Mouse (Mus musculus) ES-E14 (cell line): ENCODE data around the gene 2010300C02Rik. TPM values are rescaled to one million over a fixed set of nuclear protein-coding genes. Genes with fewer than 3 reads are reported as not detected.

Source experiments
- DNase-seq: peaks from one replicate; pipeline ENCODE4 v3.0.0-alpha.2; 2013; ENCODE audit warnings: low read depth, low spot score
- H3K27ac ChIP-seq: 2 replicates; pipeline ENCODE4 v1.5.1; 2012; ENCODE audit warnings: low read depth, mild to moderate bottlenecking, low read length, moderate library complexity, mixed read lengths; ENCODE audit not compliant: poor library complexity, insufficient read depth, severe bottlenecking
- H3K36me3 ChIP-seq: 2 replicates; pipeline ENCODE4 v1.6.1; 2012; ENCODE audit warnings: mild to moderate bottlenecking, low read length, moderate library complexity, mixed read lengths; ENCODE audit not compliant: control insufficient read depth, poor library complexity, insufficient read depth, severe bottlenecking
- H3K4me1 ChIP-seq, 2 experiments: fragments of 150-350 bp in 1 of 2; sonication (generic) in 1 of 2; 2 replicates each; pipeline ENCODE4 v1.6.1; 2012; ENCODE audit warnings: low read length in 2 of 2, mild to moderate bottlenecking in 1 of 2, mixed read lengths in 1 of 2; ENCODE audit not compliant: control insufficient read depth in 2 of 2, insufficient read depth in 2 of 2, poor library complexity in 1 of 2
- H3K4me3 ChIP-seq, 2 experiments: fragments of 150-350 bp in 1 of 2; sonication (generic) in 1 of 2; 2 replicates each; pipeline ENCODE4 v1.5.1; 2012; ENCODE audit warnings: low read length in 2 of 2, low read depth in 1 of 2, mild to moderate bottlenecking in 1 of 2, mixed read lengths in 1 of 2; ENCODE audit not compliant: insufficient read depth in 1 of 2, poor library complexity in 1 of 2, severe bottlenecking in 1 of 2
- H3K9ac ChIP-seq: 2 replicates; pipeline ENCODE4 v1.6.1; 2012; ENCODE audit warnings: low read depth, mild to moderate bottlenecking, low read length, mixed read lengths; ENCODE audit not compliant: poor library complexity, insufficient read depth, severe bottlenecking
- H3K9me3 ChIP-seq: fragments of 150-350 bp; sonication (generic); 2 replicates; pipeline ENCODE4 v1.6.1; 2012; ENCODE audit warnings: low read depth, mild to moderate bottlenecking, low read length; ENCODE audit not compliant: control insufficient read depth, insufficient read depth
- CHD2 ChIP-seq: IDR thresholded peaks from 2 replicates; pipeline ENCODE4 v1.6.1; 2014; ENCODE audit warnings: mild to moderate bottlenecking, low read depth, low read length, inconsistent platforms
- HCFC1 ChIP-seq: IDR thresholded peaks from 2 replicates; pipeline ENCODE4 v1.6.1; 2012; ENCODE audit warnings: low read length, inconsistent platforms, borderline replicate concordance; ENCODE audit not compliant: insufficient read depth
- MAFK ChIP-seq: IDR thresholded peaks from 2 replicates; pipeline ENCODE4 v1.6.1; 2014; ENCODE audit warnings: mild to moderate bottlenecking, low read depth, low read length, inconsistent platforms; ENCODE audit not compliant: insufficient read depth
- ZC3H11A ChIP-seq: IDR thresholded peaks from 2 replicates; pipeline ENCODE4 v1.6.1; 2012; ENCODE audit warnings: low read depth, mild to moderate bottlenecking, inconsistent platforms, low read length, borderline replicate concordance
- ZNF384 ChIP-seq: IDR thresholded peaks from 2 replicates; pipeline ENCODE4 v1.6.1; 2012; ENCODE audit warnings: low read depth, low read length, inconsistent platforms
- in situ Hi-C, 2 experiments: fragments of 600-800 bp; cut with MboI; formaldehyde crosslinking; loops; one replicate each; pipeline ENCODE4 v1.15.1; 2025; ENCODE audit warnings: low sequenced_read_pairs in 2 of 2, inconsistent platforms in 1 of 2; ENCODE audit not compliant: unreplicated experiment in 2 of 2
- total RNA-seq: library from RNA; depleted of rRNA; stranded (reverse); fragments of 300-350 nt; gene quantifications from 2 replicates; pipeline ENCODE4 v1.2.3, GENCODE M21; 2012; rRNA removed

2010300C02Rik gene
- 0.58 and 0.67 TPM in 2 replicates for total RNA-seq

DNA sequence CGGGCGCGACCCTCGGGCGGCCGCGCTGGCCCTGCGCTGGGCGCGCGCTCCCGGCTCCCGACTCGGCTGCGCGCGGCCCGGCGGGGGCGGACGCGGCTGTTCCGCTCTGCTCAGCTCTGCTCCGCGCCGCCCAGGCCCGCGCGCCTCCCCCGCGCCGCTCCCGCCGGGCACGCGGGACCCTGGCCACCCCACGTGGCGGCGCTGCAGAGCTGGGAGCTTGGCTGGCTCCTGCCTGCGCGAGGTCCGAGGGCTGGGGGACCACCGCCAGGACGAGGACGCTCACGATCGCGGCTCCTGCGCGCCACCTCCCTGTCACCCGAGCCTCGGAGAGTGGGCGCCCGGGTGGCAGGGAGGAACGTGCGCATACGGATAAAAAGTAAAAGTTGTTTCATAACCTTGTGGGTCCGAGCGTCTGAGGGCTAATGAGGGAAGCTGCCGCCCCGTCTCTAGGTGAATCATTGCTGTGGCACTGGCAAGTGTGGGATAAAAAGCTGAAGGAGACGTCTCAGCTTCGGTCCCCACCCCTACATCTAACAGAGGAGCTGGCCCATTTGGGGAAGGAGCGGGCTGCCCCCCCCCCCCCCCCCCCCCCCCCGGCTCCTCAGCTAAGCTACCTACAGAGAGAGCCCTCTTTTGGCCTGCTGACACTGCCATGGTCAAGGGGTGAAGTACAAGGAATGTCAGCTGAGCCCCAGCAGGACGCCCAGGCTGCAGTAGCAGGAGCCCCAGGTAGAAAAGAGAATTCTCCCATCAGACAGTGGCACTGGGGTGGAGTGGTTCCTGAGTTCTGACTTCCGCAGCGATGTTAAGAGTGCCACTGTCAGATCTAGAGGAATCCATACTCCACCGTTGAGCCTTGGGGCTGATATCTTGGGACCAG lies at the start of gene 2010300C02Rik:
TSS of gene 2010300C02Rik (minus strand) at position 325 of the 880 bp plus-strand sequence.
- peak within 1 kb of the TSS; percentile 70 to 92 for H3K4me3 ChIP-seq
- H3K27ac ChIP-seq: no peak within 1 kb of the TSS
- TF ChIP-seq ZNF384: no peak
- in situ Hi-C loops: no loop called here
- H3K9me3 ChIP-seq: no peaks in the 10 kb centered on the region
- no peak for DNase-seq
- H3K36me3 ChIP-seq: no peaks in the 10 kb centered on the region
- H3K4me1 ChIP-seq: no peaks in the 10 kb centered on the region; a peak in 1 of 4 replicates
- peak within 1 kb of the TSS; percentile 76 for H3K9ac ChIP-seq

DNA sequence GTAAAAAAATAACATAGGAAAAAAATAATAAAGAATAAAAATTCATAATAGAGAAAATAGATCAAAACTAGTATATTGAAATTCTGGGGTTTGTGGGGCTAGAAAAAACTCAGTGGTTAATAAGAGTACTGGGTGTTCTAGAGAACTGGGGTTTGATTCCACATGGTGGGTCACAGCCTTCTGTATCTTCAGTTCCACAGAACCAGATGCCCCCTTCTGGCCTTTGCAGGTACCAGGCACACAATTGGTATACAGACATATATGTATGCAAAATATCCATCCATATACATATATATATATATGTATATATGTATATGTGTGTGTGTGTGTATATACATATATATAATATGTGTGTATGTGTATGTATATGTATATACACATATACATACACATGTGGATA lies 39.5 kb upstream of the 2010300C02Rik start:
- Histone ChIP-seq H3K27ac (no peak overlapping the region), H3K9ac (no peak overlapping the region), H3K4me1 (no peaks in the 10 kb centered on the region), H3K4me3 (no peak overlapping the region), H3K9me3 (no peaks in the 10 kb centered on the region), H3K36me3 (no peaks in the 10 kb centered on the region)
- DNase-seq: no peak
- no peak for TF ChIP-seq MAFK
- no peak for TF ChIP-seq CHD2
- TF ChIP-seq ZNF384: no peak
- no peak for TF ChIP-seq ZC3H11A
- no peak for TF ChIP-seq HCFC1
- in situ Hi-C loops: no loop called here

DNA sequence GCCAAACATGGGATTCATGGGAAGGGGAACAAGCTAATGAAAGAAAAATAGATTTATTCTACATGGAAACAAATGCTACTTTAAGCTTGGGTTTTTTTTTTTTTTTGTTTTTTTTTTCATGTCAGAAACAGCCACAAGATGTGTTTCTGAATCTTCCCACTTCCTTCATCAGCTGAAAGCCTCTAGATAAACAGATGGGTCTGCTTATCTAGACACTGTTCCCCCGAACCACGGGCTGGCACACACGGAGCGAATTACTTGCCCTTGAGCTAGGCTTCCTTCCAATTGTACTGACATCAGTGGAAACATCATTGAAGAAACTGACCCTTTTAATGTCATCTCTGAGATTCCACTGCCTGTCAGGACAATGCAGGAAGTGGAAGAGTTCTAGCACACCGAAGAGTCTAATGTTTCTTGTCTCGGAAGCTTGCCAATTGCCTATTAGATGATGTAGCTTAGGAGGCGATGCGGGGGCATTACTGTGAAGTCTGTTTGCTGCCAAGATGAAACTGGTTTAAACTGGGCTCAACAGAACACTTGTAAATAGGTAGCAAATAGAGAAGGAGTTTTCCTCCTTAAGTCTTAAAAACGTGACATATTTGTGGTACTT lies 24.9 kb upstream of the 2010300C02Rik start:
- H3K9ac ChIP-seq: no peak overlapping the region
- H3K9me3 ChIP-seq: no peaks in the 10 kb centered on the region
- in situ Hi-C loops: no loop called here
- H3K4me1 ChIP-seq: no peaks in the 10 kb centered on the region
- no peak for DNase-seq
- no peak overlapping the region for H3K4me3 ChIP-seq
- no peak overlapping the region for H3K27ac ChIP-seq
- TF ChIP-seq ZNF384 (no peak), CHD2 (no peak), MAFK (no peak), HCFC1 (no peak), ZC3H11A (no peak)
- H3K36me3 ChIP-seq: no peaks in the 10 kb centered on the region

DNA sequence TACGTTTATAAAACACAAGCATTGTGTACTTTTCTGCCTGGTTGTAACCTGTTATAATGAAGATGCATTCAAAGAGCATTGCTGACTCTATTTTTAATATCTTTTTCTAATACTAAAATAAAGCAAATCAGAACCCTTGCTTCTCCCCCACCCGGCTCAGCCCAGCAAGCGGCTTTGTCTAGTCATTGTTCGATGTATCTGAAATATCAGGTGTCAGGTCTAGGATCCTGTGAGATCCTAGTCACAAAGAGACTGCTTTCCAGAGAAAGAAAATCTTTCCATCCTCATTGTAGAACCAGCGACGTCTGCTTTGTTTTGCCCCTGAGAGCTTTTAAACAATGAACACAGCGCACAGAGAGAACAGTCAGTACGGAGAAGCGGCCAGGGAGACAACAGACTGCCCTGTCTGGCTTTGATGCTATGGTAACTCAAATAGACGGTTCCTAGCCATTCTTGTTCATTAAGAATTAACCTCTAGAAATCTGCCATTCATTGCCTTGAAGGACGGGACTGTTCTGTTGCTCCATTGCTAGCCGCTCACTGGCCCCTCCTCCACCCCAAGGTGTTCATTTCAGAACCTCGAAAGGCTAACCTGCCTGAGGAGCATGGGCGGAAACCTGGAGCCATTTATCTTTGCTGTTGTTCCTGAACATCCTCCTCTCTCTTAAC lies 22.9 kb upstream of the 2010300C02Rik start:
- TF ChIP-seq ZC3H11A (no peak), CHD2 (no peak), MAFK (no peak)
- in situ Hi-C loops: no loop called here
- H3K9me3 ChIP-seq: no peaks in the 10 kb centered on the region
- no peaks in the 10 kb centered on the region for H3K4me1 ChIP-seq
- H3K36me3 ChIP-seq: no peaks in the 10 kb centered on the region
- H3K27ac ChIP-seq: no peak overlapping the region
- DNase-seq: no peak
- H3K9ac ChIP-seq: no peak overlapping the region
- H3K4me3 ChIP-seq: no peak overlapping the region

DNA sequence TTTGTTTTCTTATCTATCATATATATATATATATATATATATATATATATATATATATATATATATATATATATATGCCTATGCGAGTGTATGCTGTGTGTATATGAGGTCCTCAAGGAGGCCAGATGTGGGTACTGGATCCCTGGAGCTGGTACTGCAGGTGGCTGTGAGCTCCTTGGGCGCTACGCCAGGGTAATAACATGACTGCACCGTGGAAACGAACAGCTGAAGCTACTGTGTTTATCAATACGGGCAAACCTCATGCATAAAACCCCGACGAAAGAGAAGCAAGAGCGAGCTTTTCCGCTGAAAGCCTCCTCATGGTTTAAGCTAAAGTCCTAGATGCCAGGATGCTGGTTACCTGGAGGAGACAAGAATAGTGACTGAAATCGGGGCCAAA lies 22.2 kb upstream of the 2010300C02Rik start:
- in situ Hi-C loops: no loop called here
- DNase-seq: no peak
- H3K9ac ChIP-seq: no peak overlapping the region
- TF ChIP-seq MAFK: no peak
- TF ChIP-seq ZC3H11A: no peak
- TF ChIP-seq HCFC1: no peak
- TF ChIP-seq ZNF384: no peak
- TF ChIP-seq CHD2: no peak
- no peak overlapping the region for H3K27ac ChIP-seq
- no peaks in the 10 kb centered on the region for H3K4me1 ChIP-seq
- H3K4me3 ChIP-seq: no peak overlapping the region
- no peaks in the 10 kb centered on the region for H3K36me3 ChIP-seq
- no peaks in the 10 kb centered on the region for H3K9me3 ChIP-seq
